Mouse (Mus musculus) forebrain, postnatal 0 days (tissue): ENCODE data around the gene Zfp131. TPM values are rescaled to one million over a fixed set of nuclear protein-coding genes. Genes with fewer than 3 reads are reported as not detected.

Experiments used
- ATAC-seq: fragments of 200-750 bp; cut with Nextera tagmentation; 2 replicates; pipeline ENCODE4 v1.8.0; 2017; ENCODE audit warnings: mild to moderate bottlenecking, moderate library complexity
- DNase-seq: peaks from one replicate; pipeline ENCODE4 v3.0.0-alpha.2; 2015
- H3K27ac ChIP-seq: fragments of 300-500 bp; sonication (generic); 2 replicates; pipeline ENCODE4 v1.5.1; 2014; ENCODE audit warnings: low read depth, mild to moderate bottlenecking, antibody characterized with exemption, low read length, moderate library complexity, mixed read lengths
- H3K27me3 ChIP-seq: fragments of 300-500 bp; sonication (generic); 2 replicates; pipeline ENCODE4 v1.6.1; 2014; ENCODE audit warnings: mild to moderate bottlenecking, low read length, mixed read lengths; ENCODE audit not compliant: insufficient read depth
- H3K36me3 ChIP-seq: fragments of 300-500 bp; sonication (generic); 2 replicates; pipeline ENCODE4 v1.6.1; 2014; ENCODE audit warnings: mild to moderate bottlenecking, moderate library complexity; ENCODE audit not compliant: insufficient read depth
- H3K4me1 ChIP-seq: fragments of 300-500 bp; sonication (generic); 2 replicates; pipeline ENCODE4 v1.6.1; 2014; ENCODE audit warnings: antibody characterized with exemption; ENCODE audit not compliant: insufficient read depth
- H3K4me2 ChIP-seq: fragments of 300-500 bp; sonication (generic); 2 replicates; pipeline ENCODE4 v1.6.1; 2014; ENCODE audit warnings: low read depth, mild to moderate bottlenecking, moderate library complexity
- H3K4me3 ChIP-seq: fragments of 300-500 bp; sonication (generic); 2 replicates; pipeline ENCODE4 v1.5.1; 2014; ENCODE audit warnings: low read depth, low read length, mixed read lengths
- H3K9ac ChIP-seq: fragments of 300-500 bp; sonication (generic); 2 replicates; pipeline ENCODE4 v1.6.1; 2014; ENCODE audit warnings: mild to moderate bottlenecking
- H3K9me3 ChIP-seq: fragments of 300-500 bp; sonication (generic); 2 replicates; pipeline ENCODE4 v1.6.1; 2016; ENCODE audit warnings: low read length
- CTCF ChIP-seq: sonication (generic); IDR thresholded peaks from 2 replicates; pipeline ENCODE4 v1.5.1; 2016; ENCODE audit warnings: antibody characterized with exemption, control low read depth, low read depth
- WGBS: fragments of 180-500 bp; shearing (Covaris S2); extraction: QIAGEN DNeasy Blood & Tissue Kit; methylation state at CpG from one replicate; pipeline ENCODE4 v1.1.7; 2014; 5-methylcytosine and 5-hydroxymethylcytosine counted together
- polyA plus RNA-seq: library from polyadenylated mRNA; unstranded; fragments of >200 nt; fragmentation: Nextera tagmentation; extraction: Ambion mirVana; gene quantifications from 2 replicates; pipeline ENCODE4 v1.2.1, GENCODE M21; 2015
- total RNA-seq: library from RNA; depleted of rRNA; stranded (reverse); fragments of >200 nt; gene quantifications from 2 replicates; pipeline ENCODE4 v1.2.3, GENCODE M21; 2014

The Zfp131 gene
- total and polyA plus RNA-seq, 2 experiments from 2014 or later, result 27.7 to 56.7 TPM

GRCm38 (mm10) chr13:119789851-119790717 is 605 bp downstream of the Zfp131 start:
- H3K9ac ChIP-seq, result peak overlapping the region; percentile 90

GRCm38 (mm10) chr13:119783581-119783980 is 7.1 kb downstream of the Zfp131 start:
- Histone ChIP-seq H3K9ac (no peak overlapping the region), H3K27ac (no peak overlapping the region), H3K4me3 (no peak overlapping the region), H3K27me3 (no peaks in the 10 kb centered on the region), H3K36me3 (peaks cover 50% of the 10 kb centered on the region), H3K4me2 (no peak overlapping the region), H3K4me1 (no peaks in the 10 kb centered on the region), H3K9me3 (no peaks in the 10 kb centered on the region)
- no peak for TF ChIP-seq CTCF
- DNase-seq (no peak), ATAC-seq (no peak)
- WGBS, result 81% methylated on average over 4 of the region's 4 CpGs

More at GRCm38 (mm10) chr13:119789851-119790717, 605 bp downstream of the Zfp131 start:
- Histone ChIP-seq H3K4me3 (peak overlapping the region; percentile 90), H3K4me2 (peak overlapping the region; percentile 53), H3K9me3 (no peaks in the 10 kb centered on the region), H3K27ac (peak overlapping the region; percentile 94), H3K36me3 (peaks cover 15% of the 10 kb centered on the region), H3K27me3 (no peaks in the 10 kb centered on the region), H3K4me1 (no peaks in the 10 kb centered on the region)
- TF ChIP-seq CTCF, result no peak
- peak; percentile 36 for ATAC-seq
- peak; percentile 84 for DNase-seq
- 2% methylated on average over 45 of the region's 66 CpGs for WGBS

GRCm38 (mm10) chr13:119768541-119768940 is 22.1 kb downstream of the Zfp131 start:
- Histone ChIP-seq H3K4me3 (no peak overlapping the region), H3K9ac (no peak overlapping the region), H3K9me3 (no peaks in the 10 kb centered on the region), H3K4me2 (no peak overlapping the region), H3K27me3 (no peaks in the 10 kb centered on the region), H3K4me1 (no peaks in the 10 kb centered on the region), H3K36me3 (peaks cover 76% of the 10 kb centered on the region), H3K27ac (no peak overlapping the region)
- TF ChIP-seq CTCF, result no peak
- DNase-seq (no peak), ATAC-seq (no peak)
- WGBS, result 85% methylated on average over 6 of the region's 6 CpGs

- DNase-seq, result no peak
- Histone ChIP-seq H3K4me2 (no peak overlapping the region), H3K27ac (no peak overlapping the region), H3K4me1 (no peaks in the 10 kb centered on the region), H3K4me3 (no peak overlapping the region), H3K9ac (no peak overlapping the region), H3K36me3 (peaks cover 69% of the 10 kb centered on the region), H3K9me3 (no peaks in the 10 kb centered on the region), H3K27me3 (no peaks in the 10 kb centered on the region)
- ATAC-seq, result no peak
- no peak for TF ChIP-seq CTCF
- WGBS, result 95% methylated on average over 7 of the region's 7 CpGs
Observed at GRCm38 (mm10) chr13:119766480-119766879, 24.2 kb downstream of the Zfp131 start.

GRCm38 (mm10) chr13:119756831-119757230 is 33.9 kb downstream of the Zfp131 start:
- Histone ChIP-seq H3K9me3 (no peaks in the 10 kb centered on the region), H3K4me1 (peaks cover 5% of the 10 kb centered on the region; the same call in 1 of the 2 replicates), H3K4me3 (0 out of 2 replicates have a peak overlapping the region, but pooled peaks have one; percentile 48), H3K27ac (peak overlapping the region; percentile 77; the same call in 1 of the 2 replicates), H3K27me3 (no peaks in the 10 kb centered on the region), H3K36me3 (0 out of 2 replicates have a peak, but pooled peaks cover 9% of the 10 kb centered on the region), H3K9ac (no peak overlapping the region), H3K4me2 (peak overlapping the region; percentile 91; the same call in 1 of the 2 replicates)
- no peak for TF ChIP-seq CTCF
- DNase-seq (no peak), ATAC-seq (no peak)
- WGBS, result 44% methylated on average over 5 of the region's 5 CpGs

- TF ChIP-seq CTCF, result peak; percentile 19
- peak; percentile 86 for DNase-seq
- Histone ChIP-seq H3K36me3 (0 out of 2 replicates have a peak, but pooled peaks cover under 1% of the 10 kb centered on the region), H3K9ac (peak within 1 kb of the TSS; percentile 54), H3K9me3 (no peaks in the 10 kb centered on the region), H3K4me1 (peaks cover 5% of the 10 kb centered on the region; the same call in 1 of the 2 replicates), H3K4me2 (peak within 1 kb of the TSS; percentile 91), H3K27me3 (no peaks in the 10 kb centered on the region), H3K4me3 (peak within 1 kb of the TSS; percentile 48), H3K27ac (peak within 1 kb of the TSS; percentile 77)
- under 1% methylated on average over 43 of the region's 43 CpGs for WGBS
- peak; percentile 92 for ATAC-seq
Observed at GRCm38 (mm10) chr13:119755681-119756471, 34.8 kb downstream of the Zfp131 start, which contains the start of gene Nim1k. TSS of gene Nim1k (minus strand) at chr13:119755882.
